Comparison of ENCODE assay signal across 13 mouse cellular contexts in genomic region chr6:39591481-39591880, GRCm38 (mm10). TPM values are rescaled to one million over a fixed set of nuclear protein-coding genes. Genes with fewer than 3 reads are reported as not detected.
A peak's percentile ranks its signal among the peaks of the same experiment; 100 is the strongest.
DNase-seq lines count a peak whose midpoint lies in the region; ATAC-seq and TF ChIP-seq lines count a peak whose summit lies in the region.
"Had no signal": no experiment of that assay in that cellular context is flagged by ENCODE, and none has a peak within 500 bp of the region (broad histone marks: within the 10 kb centered on the region; RNA-seq: fewer than 3 reads in every experiment).

No protein-coding gene starts in this region.

- peak overlapping the region; percentile 87 for H3K4me3 ChIP-seq in hindbrain, embryonic 10.5 days
- no peak overlapping the region for H3K4me3 ChIP-seq in hindbrain, postnatal 0 days (ENCODE audit: low read length)
- H3K4me3 ChIP-seq in megakaryocyte, embryonic 14.5 days (replicated peaks), result peak overlapping the region; percentile 96
- H3K4me3 ChIP-seq in bone marrow macrophage, adult 2 months (ENCODE audit: insufficient read depth, low read length), result 0 out of 2 replicates have a peak overlapping the region, but pooled peaks have one; percentile 69
- no peak overlapping the region for H3K4me3 ChIP-seq in stomach, embryonic 14.5 days (ENCODE audit: low read depth, low read length)

- no peak overlapping the region for H3K9ac ChIP-seq in hindbrain, postnatal 0 days (replicated peaks; ENCODE audit: low read length)
- H3K9ac ChIP-seq in stomach, embryonic 14.5 days (replicated peaks; ENCODE audit: low read depth, low read length), result no peak overlapping the region

- H3K27me3 ChIP-seq in hindbrain, embryonic 10.5 days (ENCODE audit: insufficient read depth, poor library complexity, severe bottlenecking), result no peaks in the 10 kb centered on the region
- no peaks in the 10 kb centered on the region for H3K27me3 ChIP-seq in hindbrain, postnatal 0 days (ENCODE audit: insufficient read depth, low read length)
- no peaks in the 10 kb centered on the region for H3K27me3 ChIP-seq in megakaryocyte, embryonic 14.5 days (replicated peaks)
- no peaks in the 10 kb centered on the region for H3K27me3 ChIP-seq in stomach, embryonic 14.5 days (ENCODE audit: control insufficient read depth, insufficient read depth, low read length)

- H3K9me3 ChIP-seq in hindbrain, embryonic 10.5 days, result no peaks in the 10 kb centered on the region
- H3K9me3 ChIP-seq in hindbrain, postnatal 0 days (ENCODE audit: low read length), result no peaks in the 10 kb centered on the region
- no peaks in the 10 kb centered on the region for H3K9me3 ChIP-seq in megakaryocyte, embryonic 14.5 days
- H3K9me3 ChIP-seq in stomach, embryonic 14.5 days (ENCODE audit: control insufficient read depth, low read depth, low read length), result no peaks in the 10 kb centered on the region

- TF ChIP-seq CTCF in hindbrain, postnatal 0 days (IDR thresholded peaks at IDR 0.05; ENCODE audit: low read depth), result no peak
- TF ChIP-seq CTCF in bone marrow macrophage, adult 2 months (IDR thresholded peaks at IDR 0.05; ENCODE audit: low read depth, low read length), result no peak

- H3K36me3 ChIP-seq in hindbrain, embryonic 10.5 days, result peaks cover 34% of the 10 kb centered on the region
- peaks cover 18% of the 10 kb centered on the region for H3K36me3 ChIP-seq in hindbrain, postnatal 0 days (ENCODE audit: insufficient read depth, low read length)
- peaks cover 54% of the 10 kb centered on the region for H3K36me3 ChIP-seq in megakaryocyte, embryonic 14.5 days (replicated peaks; ENCODE audit: low read length)
- peaks cover 13% of the 10 kb centered on the region; the same call in 1 of the 2 replicates for H3K36me3 ChIP-seq in stomach, embryonic 14.5 days (ENCODE audit: control insufficient read depth, insufficient read depth, low read length)

- H3K27ac ChIP-seq in hindbrain, embryonic 10.5 days, result no peak overlapping the region
- no peak overlapping the region; the same call in 1 of the 2 replicates for H3K27ac ChIP-seq in hindbrain, postnatal 0 days
- H3K27ac ChIP-seq in bone marrow macrophage, adult 2 months (ENCODE audit: insufficient read depth, low read depth, low read length), result no peak overlapping the region
- no peak overlapping the region for H3K27ac ChIP-seq in stomach, embryonic 14.5 days (ENCODE audit: low read length)

- no peak for DNase-seq in hindbrain, embryonic 10.5 days (ENCODE audit: low spot score)
- no peak for DNase-seq in hindbrain, postnatal 0 days (ENCODE audit: low spot score)
- no peak for DNase-seq in urinary bladder, postnatal 4 days (ENCODE audit: low spot score in 2 of 2)
- DNase-seq: heart, postnatal 36 days; kidney, postnatal 4 days; left cerebral cortex, postnatal 4 days; thymus, adult 2 months had no signal

- TF ChIP-seq POLR2A in bone marrow macrophage, adult 2 months (IDR thresholded peaks at IDR 0.05; ENCODE audit: borderline replicate concordance, low read depth, low read length), result no peak

- no peak for ATAC-seq in hindbrain, postnatal 0 days
- no peak for ATAC-seq in megakaryocyte, adult 5-6 weeks (ENCODE audit: poor library complexity, severe bottlenecking)
- no peak for ATAC-seq in stomach, embryonic 14.5 days (ENCODE audit: insufficient number of reproducible peaks, insufficient read depth, low FRiP score, low read depth)
- ATAC-seq in frontal cortex, adult (ENCODE audit: low TSS enrichment), result no peak

- no peak overlapping the region for H3K4me2 ChIP-seq in hindbrain, postnatal 0 days (ENCODE audit: low read depth, low read length)
- H3K4me2 ChIP-seq in stomach, embryonic 14.5 days (replicated peaks; ENCODE audit: low read depth, low read length), result peak overlapping the region; percentile 62; the same call in 1 of the 2 replicates

- WGBS in hindbrain, embryonic 10.5 days, result 93% methylated on average over 4 of the region's 4 CpGs
- 94% methylated on average over 4 of the region's 4 CpGs for WGBS in hindbrain, postnatal 0 days
- WGBS in stomach, embryonic 14.5 days, result 95% methylated on average over 4 of the region's 4 CpGs

- H3K4me1 ChIP-seq in hindbrain, embryonic 10.5 days (replicated peaks), result peaks cover 13% of the 10 kb centered on the region
- no peaks in the 10 kb centered on the region for H3K4me1 ChIP-seq in hindbrain, postnatal 0 days (ENCODE audit: insufficient read depth, low read length)
- H3K4me1 ChIP-seq in megakaryocyte, embryonic 14.5 days, result peaks cover 33% of the 10 kb centered on the region
- peaks cover 6% of the 10 kb centered on the region for H3K4me1 ChIP-seq in bone marrow macrophage, adult 2 months (ENCODE audit: control insufficient read depth, insufficient read depth, low read length)
- no peaks in the 10 kb centered on the region for H3K4me1 ChIP-seq in stomach, embryonic 14.5 days (ENCODE audit: control insufficient read depth, insufficient read depth, low read length)

RNA-seq across cellular contexts. Expression of gene Ndufb2, which starts 0.9 kb away (rescaled TPM):
- 292 and 328 TPM in 2 replicates for polyA plus RNA-seq in hindbrain, embryonic 10.5 days (2016; fragmentation: Nextera tagmentation; extraction: Ambion mirVana)
- 212 and 454 TPM in 2 replicates for total RNA-seq in hindbrain, postnatal 0 days (2014; rRNA removed)
- polyA plus RNA-seq in hindbrain, postnatal 0 days (2015; fragmentation: Nextera tagmentation; extraction: Ambion mirVana), result 664 and 698 TPM in 2 replicates
- polyA plus RNA-seq in megakaryocyte, embryonic 14.5 days (2012; ENCODE audit: insufficient read depth, low replicate concordance), result 143 and 223 TPM in 2 replicates
- total RNA-seq in megakaryocyte, adult 5-6 weeks (2015), result 73.6 and 90.5 TPM in 2 replicates
- total RNA-seq in megakaryocyte, adult 5-6 weeks (2017), result 59.1 and 77.0 TPM in 2 replicates
- polyA plus RNA-seq in bone marrow macrophage, adult 2 months (2012; ENCODE audit: insufficient read depth, insufficient read length, missing spikeins), result 68.1 and 70.5 TPM in 2 replicates
- 337 and 395 TPM in 2 replicates for polyA plus RNA-seq in stomach, embryonic 14.5 days (2014; fragmentation: Nextera tagmentation; extraction: Ambion mirVana)

RNA-seq across cellular contexts. Expression of gene Gm42420, which starts 5.9 kb away (rescaled TPM):
- polyA plus RNA-seq in hindbrain, embryonic 10.5 days (2016; fragmentation: Nextera tagmentation; extraction: Ambion mirVana), result 0.76 and 1.6 TPM in 2 replicates
- not detected in 2 replicates for total RNA-seq in hindbrain, postnatal 0 days (2014; rRNA removed)
- 1.3 and 2.5 TPM in 2 replicates for polyA plus RNA-seq in hindbrain, postnatal 0 days (2015; fragmentation: Nextera tagmentation; extraction: Ambion mirVana)
- not detected in 2 replicates for polyA plus RNA-seq in megakaryocyte, embryonic 14.5 days (2012; ENCODE audit: insufficient read depth, low replicate concordance)
- 6.0 and 7.2 TPM in 2 replicates for total RNA-seq in megakaryocyte, adult 5-6 weeks (2015)
- total RNA-seq in megakaryocyte, adult 5-6 weeks (2017), result 5.7 TPM in 1 of 2 replicates, not detected in the other
- polyA plus RNA-seq in bone marrow macrophage, adult 2 months (2012; ENCODE audit: insufficient read depth, insufficient read length, missing spikeins), result not detected in 2 replicates
- polyA plus RNA-seq in stomach, embryonic 14.5 days (2014; fragmentation: Nextera tagmentation; extraction: Ambion mirVana), result 0.50 and 0.62 TPM in 2 replicates
- polyA plus RNA-seq: embryonic facial prominence, embryonic 14.5 days had no signal

RNA-seq across cellular contexts. Expression of gene Adck2, which starts 17.8 kb away (rescaled TPM):
- 29.3 and 30.8 TPM in 2 replicates for polyA plus RNA-seq in hindbrain, embryonic 10.5 days (2016; fragmentation: Nextera tagmentation; extraction: Ambion mirVana)
- total RNA-seq in hindbrain, postnatal 0 days (2014; rRNA removed), result 14.8 and 18.8 TPM in 2 replicates
- polyA plus RNA-seq in hindbrain, postnatal 0 days (2015; fragmentation: Nextera tagmentation; extraction: Ambion mirVana), result 35.6 and 36.9 TPM in 2 replicates
- polyA plus RNA-seq in megakaryocyte, embryonic 14.5 days (2012; ENCODE audit: insufficient read depth, low replicate concordance), result 5.2 and 7.5 TPM in 2 replicates
- 4.4 and 7.1 TPM in 2 replicates for total RNA-seq in megakaryocyte, adult 5-6 weeks (2015)
- 5.9 and 12.6 TPM in 2 replicates for total RNA-seq in megakaryocyte, adult 5-6 weeks (2017)
- polyA plus RNA-seq in bone marrow macrophage, adult 2 months (2012; ENCODE audit: insufficient read depth, insufficient read length, missing spikeins), result 17.1 and 21.2 TPM in 2 replicates
- polyA plus RNA-seq in stomach, embryonic 14.5 days (2014; fragmentation: Nextera tagmentation; extraction: Ambion mirVana), result 28.1 and 29.5 TPM in 2 replicates

RNA-seq across cellular contexts. Expression of gene Dennd2a, which starts 33.8 kb away (rescaled TPM):
- 42.7 and 45.6 TPM in 2 replicates for polyA plus RNA-seq in hindbrain, embryonic 10.5 days (2016; fragmentation: Nextera tagmentation; extraction: Ambion mirVana)
- 19.2 and 30.4 TPM in 2 replicates for total RNA-seq in hindbrain, postnatal 0 days (2014; rRNA removed)
- polyA plus RNA-seq in hindbrain, postnatal 0 days (2015; fragmentation: Nextera tagmentation; extraction: Ambion mirVana), result 13.2 and 14.6 TPM in 2 replicates
- polyA plus RNA-seq in megakaryocyte, embryonic 14.5 days (2012; ENCODE audit: insufficient read depth, low replicate concordance), result 0.74 and 1.3 TPM in 2 replicates
- total RNA-seq in megakaryocyte, adult 5-6 weeks (2015), result 4.6 and 5.0 TPM in 2 replicates
- 2.5 and 3.1 TPM in 2 replicates for total RNA-seq in megakaryocyte, adult 5-6 weeks (2017)
- 4.3 and 5.0 TPM in 2 replicates for polyA plus RNA-seq in bone marrow macrophage, adult 2 months (2012; ENCODE audit: insufficient read depth, insufficient read length, missing spikeins)
- 22.2 and 23.6 TPM in 2 replicates for polyA plus RNA-seq in stomach, embryonic 14.5 days (2014; fragmentation: Nextera tagmentation; extraction: Ambion mirVana)

Comparison
In these comparisons a context has a peak if more than half of its experiments do, and no peak if none do; other contexts are left out.
1. H3K4me3 ChIP-seq: peak in hindbrain, embryonic 10.5 days (single experiment), megakaryocyte, embryonic 14.5 days (single experiment) and bone marrow macrophage, adult 2 months (single experiment); none in hindbrain, postnatal 0 days (single experiment) and stomach, embryonic 14.5 days (single experiment).